Mouse (Mus musculus): ENCODE results near the gene Dusp14. TPM values are rescaled to one million over a fixed set of nuclear protein-coding genes. Genes with fewer than 3 reads are reported as not detected.
A peak's percentile ranks its signal among the peaks of the same experiment; 100 is the strongest.

Dusp14 gene
- total RNA-seq, 2 experiments from 2014 or later, result not detected

DNA sequence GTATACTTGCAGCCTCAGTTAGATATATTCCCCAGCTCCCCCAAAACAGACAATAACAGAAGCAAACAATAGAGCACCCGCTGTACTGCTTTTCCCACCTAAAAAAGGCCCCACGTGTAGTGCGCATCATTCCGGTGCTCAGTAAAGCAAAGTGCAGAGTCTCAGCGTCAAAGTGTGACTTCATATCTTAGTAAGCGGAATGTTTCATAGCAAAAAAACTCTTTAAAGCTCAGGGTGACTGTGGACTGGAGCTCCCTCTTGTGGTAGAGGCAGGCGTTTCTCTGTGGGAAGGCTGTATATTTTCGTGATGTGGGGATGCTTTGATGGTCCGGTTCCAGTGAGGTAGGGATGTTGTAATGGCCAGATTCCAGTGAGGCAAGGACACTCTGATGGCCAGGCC, 37.1 kb downstream of the Dusp14 start:
- peak; percentile 55; the same call in 1 of the 2 replicates for ATAC-seq (replicated peaks; ENCODE audit: low FRiP score, low TSS enrichment, poor library complexity, severe bottlenecking)

DNA sequence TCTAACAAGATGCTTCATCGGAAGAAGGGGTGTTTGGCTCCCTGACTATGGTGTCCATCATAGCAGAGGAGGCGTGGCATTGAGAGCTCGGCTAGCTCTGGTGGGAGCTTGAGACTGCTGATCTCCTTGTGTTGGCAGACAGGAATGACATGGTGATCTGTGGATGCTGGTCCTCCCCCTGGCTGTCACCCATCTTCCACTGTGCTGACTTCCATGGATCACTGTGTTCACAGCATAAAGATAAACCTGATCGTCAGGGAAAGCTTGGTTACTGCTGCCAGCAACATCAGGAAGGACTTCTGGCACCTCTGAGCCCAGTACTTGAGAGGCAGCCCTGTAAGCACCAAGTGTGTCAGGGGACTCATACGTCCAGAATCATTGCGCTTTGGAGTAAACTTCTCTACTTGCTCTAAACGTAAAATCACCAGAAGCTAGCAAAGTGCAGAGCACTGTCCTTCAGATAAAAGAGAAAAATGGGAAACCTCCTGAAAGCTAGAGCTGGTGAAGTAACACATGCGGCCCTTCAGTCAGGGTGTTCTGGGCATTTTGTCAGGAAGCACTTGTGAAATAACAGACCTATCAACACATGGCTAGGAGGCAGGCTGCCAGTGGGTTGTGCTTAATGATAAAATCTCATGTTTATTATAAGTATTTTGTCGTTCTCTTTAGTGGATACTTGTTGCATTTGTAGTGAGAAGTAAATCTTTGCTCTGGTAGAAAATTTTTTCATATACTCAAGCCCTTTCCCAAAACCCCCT, 40.6 kb downstream of the Dusp14 start:
- no peak for ATAC-seq (replicated peaks; ENCODE audit: low FRiP score, low TSS enrichment, poor library complexity, severe bottlenecking)

DNA sequence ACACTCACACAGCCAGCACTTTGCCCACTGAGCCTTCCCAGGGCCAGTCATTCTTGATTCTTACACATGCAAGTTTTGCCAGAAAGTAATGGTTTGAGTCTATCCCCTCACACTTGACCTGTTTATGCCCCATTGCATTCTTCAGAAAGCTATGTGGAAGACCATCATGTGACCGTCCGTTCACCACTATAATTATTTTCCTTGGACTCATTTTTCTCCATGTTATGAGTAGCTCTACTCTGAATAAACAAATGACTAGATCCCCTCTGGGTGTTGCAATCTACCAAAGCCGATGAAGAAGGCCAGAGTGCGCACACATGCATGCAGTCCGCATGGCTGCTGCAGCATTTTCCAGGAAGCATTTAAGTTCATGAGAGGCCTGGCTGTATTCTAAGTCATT, 41.8 kb downstream of the Dusp14 start:
- no peak for ATAC-seq (replicated peaks; ENCODE audit: low FRiP score, low TSS enrichment, poor library complexity, severe bottlenecking)

DNA sequence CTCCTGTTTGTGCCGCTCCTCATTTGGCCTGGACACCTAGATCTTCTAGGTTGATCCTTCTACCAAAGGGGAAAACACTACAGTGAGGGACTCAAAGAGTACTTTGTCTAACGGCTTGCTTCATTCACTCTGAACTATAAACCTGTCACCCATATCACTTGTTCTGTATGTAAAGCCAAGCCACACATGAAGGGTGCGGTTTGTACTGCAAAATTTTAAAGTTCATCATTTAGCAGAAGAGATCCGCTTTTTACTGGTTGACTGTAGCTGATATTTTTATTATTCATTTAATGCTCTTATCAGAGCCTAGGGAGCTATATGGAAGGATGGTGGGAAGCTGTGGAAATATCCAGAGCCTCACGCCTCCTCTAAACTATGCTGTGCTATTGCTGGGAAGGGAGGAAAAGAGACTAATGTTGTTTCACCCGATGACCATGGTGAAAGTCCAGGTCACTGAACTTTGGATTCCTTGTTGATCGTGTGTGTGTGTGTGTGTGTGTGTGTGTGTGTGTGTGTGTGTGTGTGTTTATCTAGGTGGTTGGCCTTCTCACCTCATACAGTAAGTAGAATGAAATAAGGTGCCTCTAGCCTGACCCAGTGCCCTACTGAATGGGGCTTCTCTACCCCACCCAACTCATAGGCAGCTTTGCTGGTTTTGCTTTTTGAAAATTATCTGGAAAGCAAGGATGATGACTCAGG, 52.1 kb downstream of the Dusp14 start:
- no peak for ATAC-seq (replicated peaks; ENCODE audit: low FRiP score, low TSS enrichment, poor library complexity, severe bottlenecking)

DNA sequence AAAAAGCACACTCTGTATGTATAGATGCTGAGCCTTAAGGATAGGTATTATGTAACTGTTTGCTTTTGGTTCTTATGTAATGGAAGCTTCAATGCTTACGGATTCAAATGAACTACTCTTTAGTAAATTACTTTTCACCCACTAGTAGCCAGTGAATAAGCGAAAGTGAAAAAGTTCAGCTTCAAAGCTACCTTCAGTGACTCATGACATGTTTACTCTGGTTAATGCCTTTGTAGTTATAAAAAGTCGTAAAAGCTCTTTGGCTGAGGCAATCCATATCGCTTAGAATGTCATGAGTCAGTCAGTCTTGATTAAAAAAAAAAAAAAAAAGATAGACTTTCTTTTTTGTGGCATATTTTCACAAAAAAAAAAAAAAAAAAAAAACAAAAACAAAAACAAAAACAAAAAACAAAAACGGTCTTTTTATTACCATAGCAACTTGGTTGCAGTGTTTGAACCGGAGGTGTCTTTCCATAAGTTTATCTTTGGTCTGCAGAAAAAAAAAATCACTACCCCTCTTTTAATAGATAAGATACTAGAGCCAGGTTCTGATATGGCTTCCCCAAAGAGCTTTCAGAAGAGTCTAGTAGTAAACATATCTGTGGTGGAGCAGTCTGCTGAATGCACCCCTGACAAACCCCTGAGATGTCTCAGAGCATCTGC, 52.8 kb downstream of the Dusp14 start:
- ATAC-seq (replicated peaks; ENCODE audit: low FRiP score, low TSS enrichment, poor library complexity, severe bottlenecking), result no peak

DNA sequence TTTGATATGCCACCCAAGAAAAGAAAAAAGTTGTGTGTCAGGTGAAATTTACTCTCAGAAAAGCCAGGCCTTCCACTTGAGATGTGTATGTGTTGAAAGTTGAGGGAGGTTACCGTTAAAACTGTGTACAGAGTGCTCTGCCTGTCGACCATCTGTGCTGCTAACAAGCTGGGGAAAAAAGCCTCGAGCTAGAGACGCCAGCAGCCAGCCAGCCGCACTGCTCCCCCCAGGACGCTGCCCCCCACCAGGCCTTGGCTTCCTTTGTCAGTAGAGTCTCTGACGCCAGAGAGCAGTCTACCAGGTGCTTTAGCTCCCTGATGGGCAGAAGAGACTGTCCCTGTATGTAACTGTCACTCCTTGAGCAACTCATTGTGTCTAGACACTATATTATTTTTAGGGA, 56.0 kb downstream of the Dusp14 start:
- no peak for ATAC-seq (replicated peaks; ENCODE audit: low FRiP score, low TSS enrichment, poor library complexity, severe bottlenecking)

DNA sequence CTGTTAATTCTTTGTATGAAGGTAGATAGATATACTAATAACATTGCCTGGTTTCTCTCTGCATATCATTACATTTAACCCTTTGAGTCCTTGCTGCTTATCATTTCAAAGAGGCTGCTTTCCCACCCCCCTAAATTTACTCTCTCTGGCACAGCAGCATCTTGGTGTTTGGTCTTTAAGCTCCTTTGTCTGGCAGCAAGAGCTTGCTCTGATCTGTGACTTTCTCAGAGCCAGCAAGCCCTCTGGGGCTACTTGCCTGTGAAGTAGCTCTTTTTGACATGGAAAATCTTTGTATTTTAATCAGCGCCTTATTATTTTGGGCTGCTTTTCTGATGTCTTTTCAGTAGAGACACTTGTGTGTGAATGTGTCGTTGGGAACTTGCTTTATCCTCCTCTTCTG, 57.5 kb downstream of the Dusp14 start:
- ATAC-seq (replicated peaks; ENCODE audit: low FRiP score, low TSS enrichment, poor library complexity, severe bottlenecking), result no peak

DNA sequence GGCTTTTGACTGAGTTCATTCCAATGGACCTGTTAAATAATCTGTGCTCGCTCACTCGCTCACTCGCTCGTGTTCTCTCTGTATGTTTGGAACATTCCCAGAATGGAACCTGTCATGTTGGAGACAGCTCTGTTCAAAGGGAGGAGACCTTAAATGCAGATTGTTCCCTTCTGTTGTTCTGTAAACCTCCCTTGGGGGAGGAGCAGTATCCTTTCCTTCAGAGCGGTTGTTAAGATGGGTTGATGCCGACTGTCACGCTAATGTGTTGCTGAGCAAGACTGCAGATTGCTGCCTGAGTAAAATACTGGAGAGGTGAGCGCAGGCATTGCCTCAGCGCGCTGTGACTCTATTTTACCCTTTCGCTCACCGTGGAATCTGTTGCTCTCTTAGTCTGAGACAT, 58.0 kb downstream of the Dusp14 start:
- ATAC-seq (replicated peaks; ENCODE audit: low FRiP score, low TSS enrichment, poor library complexity, severe bottlenecking), result no peak

DNA sequence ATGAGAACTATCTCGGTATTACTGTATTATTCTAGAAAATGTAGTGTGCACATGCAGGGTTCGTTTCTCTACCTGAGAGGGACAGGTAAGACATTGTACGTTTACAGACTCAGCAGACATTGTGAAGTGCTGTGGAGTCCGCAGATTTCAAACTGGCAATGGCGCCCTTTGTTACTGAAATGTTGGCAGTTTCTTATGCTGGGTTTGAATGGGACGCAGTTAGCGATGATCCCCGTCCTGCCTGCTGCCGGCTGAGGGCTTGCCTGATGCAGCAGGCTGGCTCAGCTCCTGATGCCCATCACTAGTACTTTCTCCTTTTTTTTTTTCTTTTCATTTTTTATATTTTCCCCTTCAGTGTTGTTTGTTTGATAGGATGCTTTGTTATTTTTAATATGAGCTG, 58.6 kb downstream of the Dusp14 start:
- no peak for ATAC-seq (replicated peaks; ENCODE audit: low FRiP score, low TSS enrichment, poor library complexity, severe bottlenecking)

DNA sequence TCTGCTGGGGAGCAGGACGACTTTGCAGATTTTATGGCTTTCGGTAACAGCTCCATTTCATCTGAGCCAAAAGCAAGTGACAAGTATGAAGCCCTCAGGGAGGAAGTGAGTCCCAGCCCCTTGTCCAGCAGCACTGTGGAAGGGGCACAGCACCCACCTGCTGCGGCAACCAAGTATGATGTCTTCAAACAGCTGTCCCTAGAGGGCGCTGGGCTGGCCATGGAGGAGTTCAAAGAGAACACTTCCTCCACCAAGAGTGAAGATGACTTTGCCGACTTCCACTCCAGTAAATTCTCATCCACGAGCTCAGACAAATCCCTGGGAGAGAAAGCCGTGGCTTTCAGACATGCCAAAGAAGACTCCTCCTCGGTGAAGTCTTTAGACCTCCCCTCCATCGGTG, 60.1 kb downstream of the Dusp14 start:
- ATAC-seq (replicated peaks; ENCODE audit: low FRiP score, low TSS enrichment, poor library complexity, severe bottlenecking), result no peak

DNA sequence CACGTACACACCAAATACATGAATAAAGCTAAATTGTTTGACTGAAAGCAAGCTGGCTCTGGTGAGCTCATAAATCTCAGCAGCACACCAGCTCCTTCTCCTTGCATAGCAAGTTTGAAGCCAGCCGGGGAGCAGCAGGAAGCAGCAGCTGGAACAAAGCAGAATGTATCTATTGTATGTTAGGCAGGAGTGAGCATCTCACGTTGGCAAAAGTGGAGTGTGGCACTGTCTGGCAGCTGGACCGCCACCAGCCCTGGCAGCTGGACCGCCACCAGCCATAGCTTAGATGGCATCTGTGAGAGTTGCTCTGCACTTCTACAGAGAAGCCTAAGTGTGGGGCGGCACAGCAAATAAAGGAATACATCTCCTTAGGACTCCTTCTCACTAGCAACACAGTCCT, 65.1 kb downstream of the Dusp14 start:
- ATAC-seq (replicated peaks; ENCODE audit: low FRiP score, low TSS enrichment, poor library complexity, severe bottlenecking), result no peak

DNA sequence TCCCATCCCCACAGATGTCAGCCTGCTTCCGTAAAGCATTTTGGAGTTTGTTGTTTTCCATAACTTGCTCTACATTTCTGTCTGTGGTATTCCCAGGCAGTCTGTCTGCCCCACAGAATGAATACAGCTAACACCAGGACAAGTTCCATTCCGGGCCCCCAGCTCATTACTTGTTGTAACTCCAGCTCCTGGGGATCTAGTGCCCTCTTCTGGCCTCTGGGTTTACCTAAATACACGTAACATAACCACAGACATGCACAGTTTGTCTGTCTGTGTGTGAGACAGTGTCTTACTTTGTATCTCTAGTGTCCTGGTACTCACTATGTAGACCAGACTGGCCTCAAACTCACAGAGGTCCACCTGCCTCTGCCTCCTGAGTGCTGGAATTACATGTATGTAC, 67.8 kb downstream of the Dusp14 start:
- ATAC-seq (replicated peaks; ENCODE audit: low FRiP score, low TSS enrichment, poor library complexity, severe bottlenecking), result no peak

DNA sequence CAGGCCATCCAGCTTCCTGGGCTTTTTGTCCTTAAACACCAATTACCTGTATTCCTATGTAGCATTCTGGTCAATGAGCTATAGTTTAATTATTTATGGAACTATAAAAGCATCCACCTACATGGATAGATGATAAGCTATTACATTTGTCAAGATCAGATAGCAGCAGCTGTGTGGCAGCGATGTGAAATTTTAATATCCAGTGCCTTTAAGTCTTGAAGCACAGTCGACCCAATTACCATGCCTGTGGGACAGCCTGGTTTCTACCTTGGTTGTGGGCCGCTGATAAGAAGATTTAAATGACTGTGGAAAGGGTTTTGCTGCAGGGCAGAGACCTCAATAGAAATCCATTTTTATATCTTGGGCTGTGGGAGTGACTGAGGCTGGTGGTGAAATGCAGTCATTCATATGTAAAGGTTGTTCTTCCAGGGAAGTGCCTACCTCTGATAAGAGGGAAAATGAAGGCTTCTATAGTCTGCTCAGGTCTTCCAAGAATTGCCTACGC, 69.6 kb downstream of the Dusp14 start:
- no peak for ATAC-seq (replicated peaks; ENCODE audit: low FRiP score, low TSS enrichment, poor library complexity, severe bottlenecking)

DNA sequence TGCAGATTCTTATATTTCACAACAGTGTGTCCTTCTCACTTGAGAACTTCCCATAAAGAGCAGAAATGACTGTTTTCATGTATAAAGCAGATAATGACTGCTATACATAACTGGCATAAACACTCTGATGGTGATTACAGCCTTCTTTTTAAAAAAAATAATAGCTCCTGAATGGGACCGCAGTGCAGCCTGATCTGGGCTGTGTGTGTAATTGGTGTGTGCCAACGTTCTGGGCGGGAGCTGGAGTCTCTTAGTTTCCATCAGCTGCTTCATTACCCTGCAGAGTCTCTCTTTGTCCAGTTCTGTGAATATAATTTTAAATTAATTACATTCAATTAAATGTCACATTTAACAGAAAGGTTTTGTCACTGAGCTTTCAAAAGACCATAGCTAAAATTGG, 70.1 kb downstream of the Dusp14 start:
- ATAC-seq (replicated peaks; ENCODE audit: low FRiP score, low TSS enrichment, poor library complexity, severe bottlenecking), result no peak

Other genes starting within 250 kb of the Dusp14 start
- not detected in 2 replicates for gene Hnf1b, start 219.2 kb downstream of the Dusp14 start, total RNA-seq (2014; fragmentation: Nextera tagmentation)
- gene Hnf1b, start 219.2 kb downstream of the Dusp14 start, total RNA-seq (2017), result not detected in 2 replicates
- gene Ddx52, start 127.2 kb downstream of the Dusp14 start, total RNA-seq (2014; fragmentation: Nextera tagmentation), result 29.1 and 31.5 TPM in 2 replicates
- gene Ddx52, start 127.2 kb downstream of the Dusp14 start, total RNA-seq (2017), result 58.8 and 95.1 TPM in 2 replicates
- gene Synrg, start 104.8 kb downstream of the Dusp14 start, total RNA-seq (2014; fragmentation: Nextera tagmentation), result 28.7 and 33.4 TPM in 2 replicates
- 14.7 and 21.0 TPM in 2 replicates for gene Synrg, start 104.8 kb downstream of the Dusp14 start, total RNA-seq (2017)
- gene Tada2a, start 60.3 kb upstream of the Dusp14 start, total RNA-seq (2014; fragmentation: Nextera tagmentation), result 35.2 and 37.8 TPM in 2 replicates
- gene Tada2a, start 60.3 kb upstream of the Dusp14 start, total RNA-seq (2017), result 35.0 and 38.3 TPM in 2 replicates
- 30.2 and 41.0 TPM in 2 replicates for gene Acaca, start 60.4 kb upstream of the Dusp14 start, total RNA-seq (2014; fragmentation: Nextera tagmentation)
- 22.5 and 38.4 TPM in 2 replicates for gene Acaca, start 60.4 kb upstream of the Dusp14 start, total RNA-seq (2017)
- gene Gm11437, start 98.2 kb upstream of the Dusp14 start, total RNA-seq (2014; fragmentation: Nextera tagmentation), result not detected in 2 replicates
- not detected in 2 replicates for gene Gm11437, start 98.2 kb upstream of the Dusp14 start, total RNA-seq (2017)

Data from megakaryocyte-erythroid progenitor cell, adult 5-6 weeks (primary cell).